Mouse (Mus musculus) small intestine, adult 2 months (tissue): ENCODE results near the gene Wdfy4.

Experiments used
- CTCF ChIP-seq: fragments of 200-500 bp; IDR thresholded peaks from 2 replicates; pipeline ENCODE4 v1.5.1; 2012; ENCODE audit warnings: low read depth, mild to moderate bottlenecking, control low read depth, inconsistent platforms, low read length, moderate library complexity, mixed read lengths; ENCODE audit not compliant: insufficient replicate concordance, insufficient read length; ENCODE audit errors: extremely low read depth
- POLR2A ChIP-seq: fragments of 200-500 bp; IDR thresholded peaks from 2 replicates; pipeline ENCODE4 v1.6.1; 2012; ENCODE audit warnings: low read depth, mild to moderate bottlenecking, control low read depth, inconsistent platforms, low read length, moderate library complexity

- TF ChIP-seq CTCF: no peak
- no peak for TF ChIP-seq POLR2A
Observed at GRCm38 (mm10) chr14:33158268-33158667, 27.0 kb downstream of the Wdfy4 start.
